Mouse (Mus musculus): ENCODE data around the gene Cyp11a1. TPM values are rescaled to one million over a fixed set of nuclear protein-coding genes. Genes with fewer than 3 reads are reported as not detected.

The Cyp11a1 gene
- polyA plus RNA-seq, 1 experiment from 2014 or later: 0.42 TPM

DNA sequence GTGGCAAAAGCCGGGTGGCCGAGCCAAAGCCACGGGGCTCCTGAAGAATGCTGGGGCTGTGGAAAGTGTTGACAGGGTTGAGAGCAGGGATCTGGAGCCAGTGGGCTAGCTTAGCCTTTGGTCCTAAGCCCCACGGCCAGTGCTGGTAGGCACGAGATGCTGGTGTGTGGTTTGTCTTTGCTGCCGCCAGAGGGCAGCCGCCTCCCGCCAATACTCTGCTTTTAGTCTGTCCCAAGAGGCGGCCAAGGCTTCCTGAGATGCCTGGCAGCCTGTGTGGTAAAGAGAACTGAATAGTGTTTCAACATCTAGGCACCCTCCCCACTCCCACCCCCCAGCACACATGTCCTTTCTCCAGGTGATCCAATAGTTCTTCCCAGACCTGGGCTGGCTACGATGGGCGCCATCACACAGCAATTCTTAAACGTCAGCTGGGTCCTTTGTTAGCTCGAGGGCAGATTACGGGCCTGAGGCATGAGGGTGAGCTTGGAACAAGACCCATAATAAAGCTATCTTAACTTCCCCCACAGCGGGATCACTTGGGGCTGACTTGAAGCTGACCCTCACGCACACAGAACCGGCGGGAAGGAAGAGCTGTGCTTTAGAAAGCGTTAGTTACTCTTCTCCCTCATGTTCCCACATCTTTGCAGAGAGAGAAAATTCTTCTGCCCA, 32.4 kb downstream of the Cyp11a1 start:
- H3K9me3 ChIP-seq: no peaks in the 10 kb centered on the region
- H3K4me1 ChIP-seq: peaks cover 54% of the 10 kb centered on the region
- H3K27me3 ChIP-seq: peaks cover 59% of the 10 kb centered on the region
- no peak overlapping the region for H3K4me2 ChIP-seq (replicated peaks)
- H3K9ac ChIP-seq (replicated peaks): 0 out of 2 replicates have a peak overlapping the region, but pooled peaks have one; percentile 11
- ATAC-seq (ENCODE audit: low FRiP score, low read depth): peak; percentile 71
- H3K27ac ChIP-seq (replicated peaks): no peak overlapping the region
- H3K36me3 ChIP-seq: no peaks in the 10 kb centered on the region
- no peak overlapping the region for H3K4me3 ChIP-seq
- 21% methylated on average over 19 of the region's 19 CpGs for WGBS

DNA sequence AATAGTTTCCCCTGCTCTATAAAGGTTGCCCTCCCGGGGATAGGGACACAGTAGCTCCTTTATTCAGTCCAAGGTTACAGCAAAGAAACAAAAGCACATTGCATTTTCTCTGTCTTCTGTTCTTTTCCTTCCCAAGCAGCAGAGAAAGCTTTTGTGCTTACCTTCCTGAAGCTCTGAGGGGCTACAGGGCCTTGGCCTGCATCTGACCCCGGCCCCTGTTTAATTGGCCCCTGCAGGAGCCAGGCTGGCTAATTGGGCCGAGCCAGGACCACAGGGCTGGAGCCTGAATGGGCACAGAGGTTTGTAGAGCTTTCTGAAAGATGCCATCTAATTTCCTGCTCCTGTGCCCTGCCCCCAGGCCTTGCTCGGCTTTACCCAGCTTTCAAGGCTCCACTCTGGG, 34.8 kb downstream of the Cyp11a1 start:
- H3K27me3 ChIP-seq: peaks cover 51% of the 10 kb centered on the region
- H3K9me3 ChIP-seq: no peaks in the 10 kb centered on the region
- no peak for ATAC-seq (ENCODE audit: low FRiP score, low read depth)
- H3K4me3 ChIP-seq: no peak overlapping the region
- peak overlapping the region; percentile 81 for H3K27ac ChIP-seq (replicated peaks)
- no peak overlapping the region for H3K4me2 ChIP-seq (replicated peaks)
- peak overlapping the region; percentile 31; the same call in 1 of the 2 replicates for H3K9ac ChIP-seq (replicated peaks)
- no peaks in the 10 kb centered on the region for H3K36me3 ChIP-seq
- H3K4me1 ChIP-seq: peaks cover 78% of the 10 kb centered on the region
- WGBS: 28% methylated on average over 4 of the region's 4 CpGs

GRCm38 (mm10) chr9:58042391-58042790, 36.2 kb downstream of the Cyp11a1 start:
- no peak for ATAC-seq (ENCODE audit: low FRiP score, low read depth)
- Histone ChIP-seq H3K4me3 (no peak overlapping the region), H3K27ac (replicated peaks) (peak overlapping the region; percentile 81), H3K27me3 (peaks cover 45% of the 10 kb centered on the region), H3K36me3 (no peaks in the 10 kb centered on the region), H3K4me1 (peaks cover 91% of the 10 kb centered on the region), H3K4me2 (replicated peaks) (no peak overlapping the region), H3K9me3 (no peaks in the 10 kb centered on the region), H3K9ac (replicated peaks) (peak overlapping the region; percentile 34; the same call in 1 of the 2 replicates)
- WGBS: 16% methylated on average over 10 of the region's 10 CpGs

DNA sequence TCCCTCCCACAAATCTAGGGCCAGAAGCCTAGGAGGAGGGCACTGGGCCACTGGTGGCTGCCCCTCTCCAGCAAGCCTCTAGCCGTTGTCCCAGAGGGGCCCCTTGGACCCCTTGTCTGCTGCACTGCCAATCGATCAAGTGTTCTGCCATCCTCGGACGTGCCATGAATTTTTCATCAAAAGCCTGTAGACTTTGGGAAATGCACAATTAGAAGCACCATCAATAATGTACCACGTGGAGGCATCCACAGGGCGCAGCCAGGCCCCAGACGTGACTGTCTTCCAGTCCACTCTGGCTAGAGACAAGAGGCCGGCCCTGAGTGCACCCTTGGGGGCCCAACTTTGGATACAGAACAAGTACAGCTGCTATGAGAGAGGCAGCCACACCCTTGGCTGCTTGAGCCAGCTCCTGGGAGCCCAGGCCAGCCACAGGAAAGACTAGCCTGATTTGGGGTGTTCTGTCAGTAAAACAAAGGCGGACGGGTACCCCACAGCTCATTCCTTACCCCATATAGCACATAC, 37.3 kb downstream of the Cyp11a1 start:
- 80% methylated on average over 10 of the region's 10 CpGs for WGBS
- peaks cover 98% of the 10 kb centered on the region for H3K4me1 ChIP-seq
- no peak for ATAC-seq (ENCODE audit: low FRiP score, low read depth)

GRCm38 (mm10) chr9:58044828-58045227, 38.6 kb downstream of the Cyp11a1 start:
- WGBS: 25% methylated on average over 10 of the region's 10 CpGs
- Histone ChIP-seq H3K27me3 (peaks cover 33% of the 10 kb centered on the region), H3K9me3 (no peaks in the 10 kb centered on the region), H3K27ac (replicated peaks) (peak overlapping the region; percentile 81), H3K4me1 (peaks cover 99% of the 10 kb centered on the region), H3K36me3 (no peaks in the 10 kb centered on the region), H3K4me2 (replicated peaks) (no peak overlapping the region), H3K9ac (replicated peaks) (no peak overlapping the region), H3K4me3 (no peak overlapping the region)
- ATAC-seq (ENCODE audit: low FRiP score, low read depth): peak; percentile 46; the same call in 1 of the 2 replicates

More for the DNA sequence above, 37.3 kb downstream of the Cyp11a1 start:
- H3K4me2 ChIP-seq (replicated peaks): no peak overlapping the region
- no peak overlapping the region for H3K4me3 ChIP-seq
- peaks cover 42% of the 10 kb centered on the region for H3K27me3 ChIP-seq
- no peaks in the 10 kb centered on the region for H3K9me3 ChIP-seq
- peak overlapping the region; percentile 81 for H3K27ac ChIP-seq (replicated peaks)
- H3K9ac ChIP-seq (replicated peaks): no peak overlapping the region
- no peaks in the 10 kb centered on the region for H3K36me3 ChIP-seq

DNA sequence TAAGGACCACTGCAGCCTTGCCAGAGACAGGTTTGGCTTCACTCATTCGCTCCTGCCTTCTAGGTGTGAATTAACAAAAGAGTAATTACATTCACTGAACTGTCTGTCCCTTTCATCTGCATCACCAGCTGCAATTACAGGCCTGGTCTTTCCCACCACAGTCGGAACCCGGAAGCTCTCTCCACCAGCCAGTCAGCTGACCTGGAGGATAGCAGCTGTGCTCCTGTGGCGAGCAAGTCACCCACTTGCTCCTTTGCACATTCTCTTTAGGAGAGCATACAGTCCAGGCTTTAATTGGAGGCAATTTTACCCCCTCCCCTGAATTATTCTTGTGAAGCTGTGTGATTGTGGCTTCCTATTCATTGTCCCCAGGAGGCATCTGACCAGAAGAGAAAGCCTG, 39.4 kb downstream of the Cyp11a1 start:
- no peak overlapping the region for H3K9ac ChIP-seq (replicated peaks)
- ATAC-seq (ENCODE audit: low FRiP score, low read depth): no peak
- H3K36me3 ChIP-seq: no peaks in the 10 kb centered on the region
- 27% methylated on average over 4 of the region's 4 CpGs for WGBS
- peak overlapping the region; percentile 81 for H3K27ac ChIP-seq (replicated peaks)
- peaks cover 96% of the 10 kb centered on the region for H3K4me1 ChIP-seq
- H3K27me3 ChIP-seq: peaks cover 38% of the 10 kb centered on the region
- no peaks in the 10 kb centered on the region for H3K9me3 ChIP-seq
- H3K4me3 ChIP-seq: no peak overlapping the region
- no peak overlapping the region for H3K4me2 ChIP-seq (replicated peaks)

- H3K9me3 ChIP-seq: no peaks in the 10 kb centered on the region
- peak overlapping the region; percentile 85; the same call in 1 of the 2 replicates for H3K27ac ChIP-seq (replicated peaks)
- peaks cover 94% of the 10 kb centered on the region for H3K4me1 ChIP-seq
- no peaks in the 10 kb centered on the region for H3K36me3 ChIP-seq
- WGBS: 85% methylated on average over 10 of the region's 10 CpGs
- peaks cover 33% of the 10 kb centered on the region for H3K27me3 ChIP-seq
- H3K9ac ChIP-seq (replicated peaks): no peak overlapping the region
- H3K4me3 ChIP-seq: no peak overlapping the region
- no peak for ATAC-seq (ENCODE audit: low FRiP score, low read depth)
- H3K4me2 ChIP-seq (replicated peaks): no peak overlapping the region
Observed at GRCm38 (mm10) chr9:58047061-58047460, 40.9 kb downstream of the Cyp11a1 start.

- peak; percentile 80 for ATAC-seq (ENCODE audit: low FRiP score, low read depth)
- H3K9ac ChIP-seq (replicated peaks): no peak overlapping the region
- peaks cover 88% of the 10 kb centered on the region for H3K4me1 ChIP-seq
- H3K27ac ChIP-seq (replicated peaks): peak overlapping the region; percentile 85
- peaks cover 38% of the 10 kb centered on the region for H3K27me3 ChIP-seq
- 7% methylated on average over 6 of the region's 6 CpGs for WGBS
- no peak overlapping the region for H3K4me3 ChIP-seq
- peak overlapping the region; percentile 23 for H3K4me2 ChIP-seq (replicated peaks)
- no peaks in the 10 kb centered on the region for H3K9me3 ChIP-seq
- no peaks in the 10 kb centered on the region for H3K36me3 ChIP-seq
Observed at GRCm38 (mm10) chr9:58048621-58049020, 42.4 kb downstream of the Cyp11a1 start.

DNA sequence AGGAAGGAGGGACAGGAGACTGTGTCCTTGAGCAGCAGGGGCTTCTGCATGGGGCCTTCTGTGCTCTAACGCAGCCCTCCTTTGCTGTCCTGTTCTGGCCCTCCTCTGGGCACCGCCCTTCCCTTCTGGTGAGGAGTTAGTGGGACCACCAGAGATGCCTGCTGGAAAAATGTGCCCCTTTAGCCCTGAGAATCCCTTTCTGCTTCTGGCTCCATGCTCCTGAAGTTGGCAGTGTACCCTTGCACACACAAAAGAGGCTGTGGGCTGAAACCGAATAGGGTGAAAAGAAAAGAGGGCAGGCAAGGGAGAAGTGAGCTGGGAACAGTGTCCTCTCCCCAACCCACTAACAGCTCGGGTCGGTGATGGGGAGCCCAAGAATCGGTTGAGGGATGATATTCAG, 43.0 kb downstream of the Cyp11a1 start:
- Histone ChIP-seq H3K4me3 (no peak overlapping the region), H3K27me3 (peaks cover 42% of the 10 kb centered on the region), H3K9ac (replicated peaks) (0 out of 2 replicates have a peak overlapping the region, but pooled peaks have one; percentile 26), H3K36me3 (no peaks in the 10 kb centered on the region), H3K27ac (replicated peaks) (peak overlapping the region; percentile 85), H3K9me3 (no peaks in the 10 kb centered on the region), H3K4me1 (peaks cover 87% of the 10 kb centered on the region), H3K4me2 (replicated peaks) (peak overlapping the region; percentile 23)
- ATAC-seq (ENCODE audit: low FRiP score, low read depth): no peak
- WGBS: 39% methylated on average over 6 of the region's 6 CpGs

GRCm38 (mm10) chr9:58049861-58050260, 43.6 kb downstream of the Cyp11a1 start:
- Histone ChIP-seq H3K4me3 (no peak overlapping the region), H3K9me3 (no peaks in the 10 kb centered on the region), H3K9ac (replicated peaks) (0 out of 2 replicates have a peak overlapping the region, but pooled peaks have one; percentile 26), H3K4me1 (peaks cover 83% of the 10 kb centered on the region), H3K36me3 (no peaks in the 10 kb centered on the region), H3K4me2 (replicated peaks) (no peak overlapping the region), H3K27ac (replicated peaks) (peak overlapping the region; percentile 85), H3K27me3 (peaks cover 44% of the 10 kb centered on the region)
- no peak for ATAC-seq (ENCODE audit: low FRiP score, low read depth)
- 89% methylated on average over 7 of the region's 7 CpGs for WGBS

DNA sequence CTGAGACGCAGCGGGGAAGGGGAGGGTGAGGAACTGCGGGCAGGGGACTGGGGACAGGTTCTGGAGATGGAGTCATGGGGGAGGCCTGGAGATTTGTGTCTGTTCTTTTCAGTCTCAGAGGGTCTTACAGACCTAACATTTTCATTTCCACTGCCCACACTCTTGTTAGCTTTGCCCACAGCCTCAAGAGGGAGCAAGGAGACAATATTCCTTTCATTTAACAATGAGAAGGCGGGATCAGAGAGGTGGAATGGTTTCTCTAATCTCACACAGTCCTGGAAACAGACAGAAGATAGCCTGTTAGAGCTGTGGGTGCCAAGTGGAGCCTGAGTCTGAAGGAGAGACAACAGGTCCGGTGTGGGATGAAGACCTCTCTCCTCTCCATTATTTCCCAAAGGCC, 45.7 kb downstream of the Cyp11a1 start:
- 29% methylated on average over 5 of the region's 5 CpGs for WGBS
- Histone ChIP-seq H3K4me1 (peaks cover 71% of the 10 kb centered on the region), H3K36me3 (no peaks in the 10 kb centered on the region), H3K27me3 (peaks cover 51% of the 10 kb centered on the region), H3K9me3 (no peaks in the 10 kb centered on the region), H3K4me2 (replicated peaks) (no peak overlapping the region), H3K9ac (replicated peaks) (no peak overlapping the region), H3K27ac (replicated peaks) (peak overlapping the region; percentile 36), H3K4me3 (no peak overlapping the region)
- no peak for ATAC-seq (ENCODE audit: low FRiP score, low read depth)

DNA sequence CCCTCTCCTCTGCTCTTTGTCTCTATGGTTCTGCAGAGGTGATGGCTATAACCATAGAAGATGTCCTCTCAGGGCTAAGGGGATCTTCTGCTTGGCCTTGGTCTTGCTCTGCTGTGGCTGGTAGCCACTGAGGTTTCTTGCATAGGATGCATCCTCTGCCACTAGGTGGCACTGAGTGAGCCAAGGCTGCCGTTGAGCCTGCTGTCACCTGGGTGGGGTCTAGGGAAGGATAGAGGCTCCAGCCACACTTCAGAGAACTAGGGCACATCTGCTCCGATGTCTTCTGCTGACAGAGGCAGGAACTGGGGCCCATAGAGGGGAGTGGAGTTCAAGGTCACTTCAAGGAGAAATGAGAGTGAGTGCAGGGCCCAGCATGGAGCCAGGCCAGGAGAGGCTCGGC, 46.9 kb downstream of the Cyp11a1 start:
- Histone ChIP-seq H3K9me3 (no peaks in the 10 kb centered on the region), H3K4me3 (no peak overlapping the region), H3K27me3 (peaks cover 48% of the 10 kb centered on the region), H3K36me3 (no peaks in the 10 kb centered on the region), H3K9ac (replicated peaks) (no peak overlapping the region), H3K4me2 (replicated peaks) (no peak overlapping the region), H3K27ac (replicated peaks) (peak overlapping the region; percentile 25; the same call in 1 of the 2 replicates), H3K4me1 (peaks cover 59% of the 10 kb centered on the region)
- no peak for ATAC-seq (ENCODE audit: low FRiP score, low read depth)
- 17% methylated on average over 3 of the region's 3 CpGs for WGBS

All from midbrain, embryonic 12.5 days (tissue).